Mouse (Mus musculus) gonadal fat pad, adult 2 months (tissue): ENCODE data around the gene Akr1c13. TPM values are rescaled to one million over a fixed set of nuclear protein-coding genes. Genes with fewer than 3 reads are reported as not detected.

Experiments
- DNase-seq: peaks from one replicate; pipeline ENCODE4 v3.0.0-alpha.2; 2012; ENCODE audit warnings: low read depth
- polyA plus RNA-seq: library from polyadenylated mRNA; depleted of rRNA; stranded (reverse); fragments of >200 nt; gene quantifications from 2 replicates; pipeline ENCODE4 v1.2.3, GENCODE M21; 2012; rRNA removed

The Akr1c13 gene
- polyA plus RNA-seq, 1 experiment, result 23.6 TPM

- no peak for DNase-seq
Observed at GRCm38 (mm10) chr13:4244861-4245559, 54.1 kb downstream of the Akr1c13 start.

DNA sequence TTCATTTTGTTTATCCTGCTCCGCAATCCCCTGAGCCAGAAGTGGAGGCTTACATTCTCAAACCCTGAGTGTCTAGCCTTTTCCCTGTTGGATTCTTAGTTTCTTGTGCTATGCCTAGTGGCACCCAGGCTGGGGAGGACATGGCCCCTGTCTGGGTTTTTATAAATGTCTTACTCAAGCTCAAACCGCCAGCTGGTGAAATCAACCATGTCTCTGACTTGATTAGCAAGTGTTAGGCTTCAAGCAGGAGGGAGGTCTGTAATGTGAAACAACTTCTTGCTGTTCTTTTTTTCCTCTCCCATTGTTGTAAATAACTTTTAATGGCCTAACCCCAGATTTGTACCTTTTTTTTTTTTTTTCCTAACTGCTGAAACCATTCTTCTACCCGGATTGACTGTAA, 58.4 kb downstream of the Akr1c13 start:
- no peak for DNase-seq

Other genes with a start within 250 kb of the Akr1c13 start
- not detected in 2 replicates for gene Ucn3, start 245.8 kb upstream of the Akr1c13 start, polyA plus RNA-seq
- gene Akr1c14, start 142.1 kb upstream of the Akr1c13 start, polyA plus RNA-seq, result 1.3 and 2.0 TPM in 2 replicates
- gene Akr1c18, start 40.5 kb upstream of the Akr1c13 start, polyA plus RNA-seq, result 0.23 TPM in 1 of 2 replicates, not detected in the other
- 21.9 and 35.3 TPM in 2 replicates for gene Akr1c19, start 37.5 kb downstream of the Akr1c13 start, polyA plus RNA-seq
- gene Akr1c12, start 88.3 kb downstream of the Akr1c13 start, polyA plus RNA-seq, result 8.4 and 9.6 TPM in 2 replicates
- gene Akr1c6, start 243.2 kb downstream of the Akr1c13 start, polyA plus RNA-seq, result 0.11 TPM in 1 of 2 replicates, not detected in the other